Comparison of ENCODE assay signal across 9 mouse cellular contexts in the genomic region with DNA sequence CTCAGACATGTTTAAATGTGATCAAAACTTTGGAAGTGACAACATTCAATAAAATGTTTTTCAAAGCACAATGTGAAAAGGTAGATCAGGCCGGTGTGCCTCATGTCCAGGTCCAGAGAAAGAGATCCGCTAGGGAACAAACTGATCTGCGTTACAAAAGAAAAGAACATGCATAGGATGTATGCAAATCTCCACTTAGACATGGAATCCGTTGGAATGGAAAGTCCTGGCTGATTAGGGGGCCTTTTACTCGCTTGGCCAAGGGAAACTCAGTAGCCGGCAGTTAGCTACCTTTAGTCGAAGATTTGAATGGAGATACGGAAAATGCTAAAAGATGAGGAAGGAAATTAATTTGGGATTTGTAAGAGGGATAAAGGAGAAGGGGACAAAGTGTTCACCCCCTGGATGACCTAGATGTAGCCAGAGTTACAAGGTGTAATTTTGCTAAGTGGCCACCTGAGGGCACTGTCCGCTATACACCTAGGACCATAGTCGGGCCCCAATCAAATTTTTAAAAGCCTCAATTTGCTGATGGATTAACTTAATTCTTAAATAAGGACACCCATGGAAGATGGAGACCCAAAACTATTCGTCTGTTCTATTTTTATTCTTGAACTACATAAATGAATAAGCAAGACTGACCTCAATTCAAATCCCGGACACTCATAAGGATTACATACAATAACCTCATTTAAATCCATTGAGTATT.
DNase-seq lines count a peak whose midpoint lies in the region; ATAC-seq lines count a peak whose summit lies in the region.
"Had no signal": no experiment of that assay in that cellular context is flagged by ENCODE, and none has a peak within 500 bp of the region (broad histone marks: within the 10 kb centered on the region; RNA-seq: fewer than 3 reads in every experiment).

No protein-coding gene starts in this region.

- no peak overlapping the region for H3K4me3 ChIP-seq in midbrain, embryonic 11.5 days (ENCODE audit: low read depth, low read length)
- H3K4me3 ChIP-seq in midbrain, embryonic 13.5 days (replicated peaks), result no peak overlapping the region

- H3K27ac ChIP-seq in midbrain, embryonic 11.5 days (ENCODE audit: low read depth, low read length), result no peak overlapping the region
- H3K27ac ChIP-seq in midbrain, embryonic 13.5 days, result no peak overlapping the region

- H3K9me3 ChIP-seq in midbrain, embryonic 11.5 days (ENCODE audit: control insufficient read depth, low read length), result no peaks in the 10 kb centered on the region
- H3K9me3 ChIP-seq in midbrain, embryonic 13.5 days, result no peaks in the 10 kb centered on the region
- H3K9me3 ChIP-seq: G1E had no signal

- peaks cover 3% of the 10 kb centered on the region; the same call in 1 of the 2 replicates for H3K4me1 ChIP-seq in midbrain, embryonic 11.5 days (ENCODE audit: control insufficient read depth, insufficient read depth, low read length)
- peaks cover 25% of the 10 kb centered on the region for H3K4me1 ChIP-seq in midbrain, embryonic 13.5 days (replicated peaks)

- no peak overlapping the region for H3K9ac ChIP-seq in midbrain, embryonic 11.5 days (ENCODE audit: low read length)
- H3K9ac ChIP-seq in midbrain, embryonic 13.5 days (replicated peaks), result no peak overlapping the region

- H3K36me3 ChIP-seq in midbrain, embryonic 11.5 days (ENCODE audit: control insufficient read depth, insufficient read depth, low read length), result no peaks in the 10 kb centered on the region
- 0 out of 2 replicates have a peak, but pooled peaks cover 4% of the 10 kb centered on the region for H3K36me3 ChIP-seq in midbrain, embryonic 13.5 days
- H3K36me3 ChIP-seq: G1E had no signal

- H3K4me2 ChIP-seq in midbrain, embryonic 11.5 days, result no peak overlapping the region
- H3K4me2 ChIP-seq in midbrain, embryonic 13.5 days (replicated peaks), result no peak overlapping the region

- ATAC-seq in midbrain, embryonic 11.5 days (ENCODE audit: low FRiP score), result peak; percentile 45
- ATAC-seq in midbrain, embryonic 13.5 days, result no peak

- 40% methylated on average over 12 of the region's 12 CpGs for WGBS in midbrain, embryonic 11.5 days
- 30% methylated on average over 12 of the region's 12 CpGs for WGBS in midbrain, embryonic 13.5 days

- no peaks in the 10 kb centered on the region for H3K27me3 ChIP-seq in midbrain, embryonic 11.5 days (ENCODE audit: control insufficient read depth, insufficient read depth, low read length)
- no peaks in the 10 kb centered on the region for H3K27me3 ChIP-seq in midbrain, embryonic 13.5 days

- DNase-seq in embryo, embryonic 10 days (ENCODE audit: low spot score), result peak; percentile 38
- no peak for DNase-seq in embryo, embryonic 9.5 days (ENCODE audit: extremely low spot score)
- DNase-seq in midbrain, embryonic 11.5 days (ENCODE audit: low spot score, missing footprints), result peak; percentile 86
- DNase-seq in cerebellum, postnatal 25 days, result peak; percentile 46 to 65
- peak; percentile 27 for DNase-seq in kidney, postnatal 10 days
- DNase-seq in spleen, postnatal 4 days (ENCODE audit: low spot score in 2 of 2), result no peak
- no peak for DNase-seq in B cell, adult 2 months

Comparison
In these comparisons a context has a peak if more than half of its experiments do, and no peak if none do; other contexts are left out.
1. DNase-seq: peak in embryo, embryonic 10 days (single experiment), midbrain, embryonic 11.5 days (single experiment), cerebellum, postnatal 25 days (2 of 2) and kidney, postnatal 10 days (single experiment); none in embryo, embryonic 9.5 days (single experiment), spleen, postnatal 4 days (0 of 2) and B cell, adult 2 months (0 of 2).